Mouse (Mus musculus) kidney, adult 9 months (tissue): ENCODE measurements around the gene Setd4.

ENCODE experiments used
- DNase-seq: peaks from one replicate; pipeline ENCODE4 v3.0.0; 2022

Setd4 gene

DNA sequence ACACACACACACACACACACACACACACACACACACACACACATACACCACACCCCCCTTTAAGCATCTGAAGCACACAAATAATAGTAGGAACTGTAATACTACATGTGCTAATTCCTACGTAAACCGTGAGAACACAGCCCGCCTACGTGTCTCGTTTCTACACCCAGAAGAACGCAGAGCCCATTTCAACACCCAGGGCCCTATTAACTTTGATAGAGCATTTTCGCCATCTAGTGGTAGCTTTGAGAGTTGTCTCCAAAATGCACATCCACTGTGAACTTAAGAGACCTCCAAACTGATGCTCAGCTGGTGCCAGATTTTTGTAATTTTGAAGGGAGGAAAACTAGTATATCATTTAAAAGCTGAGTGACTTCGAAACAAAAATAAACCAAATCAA, 60.2 kb downstream of the Setd4 start:
- peak; percentile 63 for DNase-seq

DNA sequence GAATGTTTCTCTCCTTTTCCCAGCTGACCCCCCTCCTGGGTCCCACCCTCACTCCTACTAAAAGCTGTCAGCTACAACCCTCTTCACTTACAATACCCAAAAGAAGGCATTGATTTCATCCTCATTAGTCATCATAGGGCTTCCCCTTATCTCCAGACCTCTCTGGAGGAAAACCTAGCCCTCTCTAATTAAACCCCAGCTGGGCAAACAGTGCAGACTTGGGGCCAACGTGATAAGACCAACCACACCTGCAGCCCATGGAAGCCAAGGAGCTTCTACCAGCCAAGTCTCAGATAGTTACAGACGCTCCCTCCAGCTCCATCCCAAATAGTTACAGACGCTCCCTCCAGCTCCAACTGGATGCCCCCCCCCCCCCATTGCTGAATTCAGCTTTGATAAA, 64.0 kb downstream of the Setd4 start:
- no peak for DNase-seq

DNA sequence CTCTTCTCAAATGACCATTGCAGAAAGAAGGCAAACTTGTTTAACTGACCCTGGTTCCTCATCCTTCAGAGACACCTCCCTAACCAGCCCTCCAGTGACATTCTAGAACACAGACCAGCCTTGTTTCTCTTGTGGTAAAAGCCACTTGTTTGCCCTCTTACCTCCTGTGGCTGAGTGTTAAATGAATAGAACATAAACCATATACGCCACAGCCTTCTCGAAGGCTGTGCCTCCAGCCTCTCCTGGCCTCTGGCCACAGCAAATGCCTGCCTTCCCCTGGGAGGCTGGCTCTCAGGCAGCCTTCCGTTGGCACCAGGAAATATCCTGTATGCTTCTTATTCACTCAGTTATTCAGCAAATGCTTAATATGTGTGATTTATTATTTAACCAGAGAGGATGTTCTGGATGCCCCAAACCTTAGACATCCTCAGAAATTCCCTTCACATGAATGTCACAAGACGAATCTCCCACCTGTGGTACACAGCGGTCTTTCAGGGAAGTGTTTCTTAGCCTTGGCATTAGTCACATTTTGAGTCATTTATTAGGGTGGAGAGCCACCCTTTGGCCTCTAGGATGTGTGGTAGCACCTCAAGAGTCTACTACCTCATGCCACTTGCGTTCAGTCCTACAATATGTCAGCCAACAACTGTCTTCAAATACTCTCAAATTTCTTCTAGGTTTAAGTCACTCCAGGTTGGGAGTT, 68.6 kb downstream of the Setd4 start:
- no peak for DNase-seq
